Mouse (Mus musculus): Measurements from ENCODE around the gene Olfr294.

The Olfr294 gene

DNA sequence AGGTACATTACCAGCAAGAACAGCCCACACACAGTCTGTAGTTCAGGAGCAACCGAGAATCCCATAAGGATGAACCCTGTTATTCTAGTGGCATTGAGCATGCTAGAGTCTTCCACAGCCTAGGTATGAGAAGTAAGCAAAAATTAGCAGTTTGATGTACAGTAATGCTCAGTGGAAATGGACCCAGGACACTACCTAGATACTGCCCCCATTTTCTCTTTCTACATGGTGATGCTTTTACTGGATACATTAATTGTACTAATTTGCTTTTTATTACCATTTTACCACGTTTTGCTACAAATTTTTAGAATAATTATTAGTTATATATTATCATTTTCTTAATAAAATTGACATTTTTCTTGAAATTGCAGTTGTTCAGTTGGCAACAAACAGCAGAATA, at the start of gene Olfr294:
Olfr294 (minus strand) TSS at position 101 of the 400 bp plus-strand sequence.
- DNase-seq (ENCODE audit: low spot score in 2 of 2), result no peak

DNA sequence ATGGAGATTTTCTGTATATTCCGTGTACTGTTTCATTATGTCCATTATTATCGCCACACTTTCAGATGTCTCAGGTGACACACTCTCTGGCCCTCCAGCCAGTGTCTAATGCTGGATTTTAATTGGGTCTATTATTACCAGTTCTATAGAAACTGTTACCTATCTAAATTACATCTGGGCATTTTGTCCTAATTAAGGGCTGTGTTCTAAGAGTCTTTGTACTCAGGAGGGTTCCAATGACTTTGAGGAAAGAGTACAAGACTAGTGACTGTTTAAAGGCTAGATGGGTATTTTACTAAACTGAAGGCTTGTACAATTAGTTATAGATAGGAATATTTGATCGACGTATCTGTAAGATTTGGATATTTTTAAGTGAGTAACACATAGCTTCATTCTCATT, 32.3 kb upstream of the Olfr294 start, which contains the start of gene Olfr293:
Olfr293 (plus strand) TSS at position 301 of the 400 bp plus-strand sequence.
- DNase-seq (ENCODE audit: low spot score in 2 of 2), result no peak

DNA sequence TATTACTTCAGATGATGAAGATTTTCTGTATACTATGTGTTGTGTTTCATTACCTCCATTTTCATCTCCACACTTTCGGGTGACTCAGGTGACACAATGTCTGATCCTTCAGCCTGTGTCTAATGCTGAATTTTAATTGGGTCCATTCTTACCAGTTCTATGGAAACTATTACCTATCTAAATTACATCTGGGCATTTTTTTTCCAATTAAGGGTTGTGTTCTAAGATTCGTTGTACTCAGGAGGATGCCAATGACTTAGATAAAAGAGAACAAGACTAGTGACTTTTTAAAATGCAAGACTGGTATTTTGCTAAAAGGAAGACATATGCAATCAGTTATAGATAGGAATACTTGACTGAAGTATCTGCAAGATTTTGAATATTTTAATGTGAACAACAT, 32.9 kb downstream of the Olfr294 start, which contains the start of gene Olfr295:
Olfr295 (plus strand) TSS at position 301 of the 400 bp plus-strand sequence.
- no peak for DNase-seq (ENCODE audit: low spot score in 2 of 2)

Data from right cerebral cortex, postnatal 10 days (tissue).